Mouse (Mus musculus) embryo, embryonic 9.5 days (tissue): Measurements from ENCODE around the gene Zic5.

Experiments
- DNase-seq: peaks from one replicate; pipeline ENCODE4 v3.0.0-alpha.2; 2017; ENCODE audit errors: extremely low spot score

Zic5 gene

DNA sequence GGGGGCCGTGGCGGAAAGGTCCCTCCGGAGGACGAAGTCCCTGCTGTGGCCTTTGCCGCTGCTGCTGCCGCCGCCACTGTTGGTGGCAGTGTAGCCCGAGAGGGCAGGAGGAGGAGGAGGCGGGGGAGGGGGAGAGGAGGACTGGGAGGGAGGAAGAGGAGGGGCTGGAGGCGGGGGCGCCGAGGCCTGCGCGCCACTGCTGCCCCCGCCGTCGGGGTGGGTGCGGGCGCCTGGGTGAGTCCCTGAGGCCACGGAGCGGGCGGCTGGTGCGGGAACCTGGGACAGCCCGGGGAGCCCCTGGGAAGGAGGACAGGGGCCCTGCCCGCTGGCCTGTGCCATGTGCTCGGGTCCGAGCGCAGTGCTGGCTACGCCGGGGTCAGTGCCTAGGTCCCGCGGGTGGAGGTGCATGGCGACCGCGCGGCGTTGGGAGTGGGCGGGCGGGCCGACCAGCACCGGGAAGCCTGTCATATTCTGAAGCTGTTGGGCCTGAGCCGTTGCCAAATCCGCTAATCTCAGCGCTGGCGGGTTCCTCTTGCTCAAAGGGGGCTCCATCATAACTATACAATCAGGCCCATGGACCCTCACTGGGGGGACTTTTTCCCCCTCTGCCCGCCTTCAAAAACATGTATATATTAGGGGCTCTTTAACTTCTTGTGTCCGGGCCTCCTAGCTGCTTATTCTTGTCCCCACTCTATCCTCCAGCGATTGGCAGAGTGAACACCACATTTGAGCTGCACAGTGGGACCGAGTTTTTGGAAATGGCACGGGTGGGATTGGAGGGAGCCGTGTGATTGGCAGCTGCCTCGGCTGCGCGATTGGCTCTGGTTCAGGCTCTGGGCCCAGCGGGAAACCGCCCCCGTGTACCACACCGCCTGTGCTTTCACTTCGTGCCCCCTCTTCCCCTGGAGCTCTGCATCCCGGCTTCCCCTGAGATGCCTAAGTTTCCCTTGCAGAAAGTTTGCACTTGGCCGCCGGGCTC lies at the start of gene Zic5:
Zic5 (minus strand) TSS at position 915 of the 979 bp plus-strand sequence.
- DNase-seq, result peak; percentile 85

DNA sequence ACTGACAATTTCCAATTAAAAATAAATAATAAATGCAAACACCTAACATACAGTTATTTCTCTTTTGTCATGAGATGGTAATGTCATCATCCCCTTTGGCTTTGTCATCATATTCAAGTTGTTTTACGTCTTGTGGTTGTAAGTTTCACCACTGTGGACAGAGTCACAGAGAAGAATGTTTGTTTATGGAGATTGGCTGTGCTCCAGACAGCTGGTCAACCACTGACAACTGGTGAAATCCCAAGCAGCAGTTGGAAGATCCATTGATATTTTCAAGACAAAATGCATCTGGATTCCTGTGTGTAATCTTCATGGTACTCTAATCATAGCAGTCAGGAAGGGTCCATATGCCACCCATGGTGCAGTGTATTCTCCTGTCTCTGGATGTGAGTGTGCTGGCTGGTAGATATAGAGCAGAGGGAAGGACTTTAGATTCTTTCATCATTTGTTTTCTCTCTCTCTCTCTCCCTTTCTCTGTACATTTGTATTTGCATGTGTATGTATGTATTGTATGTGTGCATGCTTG lies 48.1 kb upstream of the Zic5 start:
- no peak for DNase-seq

DNA sequence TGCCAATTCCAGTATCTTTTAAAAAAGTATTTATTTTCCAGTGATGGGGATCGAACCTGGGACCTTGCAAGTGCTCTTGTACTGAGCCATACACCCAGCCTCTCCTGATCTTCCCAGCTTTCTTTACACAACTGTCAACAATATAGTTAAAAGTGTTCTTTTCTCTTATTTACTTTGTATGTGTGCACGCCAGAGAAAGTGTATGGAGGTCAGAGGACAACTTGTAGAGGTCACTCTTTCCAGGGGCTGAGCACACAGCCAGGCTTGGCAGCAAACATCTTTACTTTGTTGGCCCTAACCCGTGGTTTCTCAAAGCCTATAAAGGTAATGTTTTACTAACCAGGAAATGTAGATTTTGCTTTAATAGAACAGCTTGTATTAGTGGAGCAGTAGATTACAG lies 46.0 kb upstream of the Zic5 start:
- DNase-seq, result no peak

DNA sequence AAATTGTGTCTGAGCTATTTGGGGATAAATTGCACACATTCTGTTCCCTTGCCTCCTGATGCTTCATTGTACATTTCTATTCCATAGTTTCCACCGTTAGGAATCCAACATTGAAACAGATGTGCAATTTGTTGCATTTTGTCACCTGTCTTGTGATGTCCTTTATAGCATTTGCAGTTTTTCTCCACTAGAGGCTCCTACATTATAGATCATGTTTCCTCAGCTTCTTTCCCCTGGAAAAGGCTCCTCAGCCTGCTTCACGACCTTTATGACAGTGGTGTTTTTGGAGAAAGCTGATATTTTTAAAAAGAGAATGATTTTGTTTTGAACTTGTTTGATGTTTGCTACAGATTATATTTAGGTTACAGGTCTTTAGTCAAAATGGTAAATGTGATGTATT lies 43.6 kb upstream of the Zic5 start:
- DNase-seq, result no peak

GRCm38 (mm10) chr14:122492015-122492414 lies 26.5 kb upstream of the Zic5 start:
- DNase-seq, result no peak

DNA sequence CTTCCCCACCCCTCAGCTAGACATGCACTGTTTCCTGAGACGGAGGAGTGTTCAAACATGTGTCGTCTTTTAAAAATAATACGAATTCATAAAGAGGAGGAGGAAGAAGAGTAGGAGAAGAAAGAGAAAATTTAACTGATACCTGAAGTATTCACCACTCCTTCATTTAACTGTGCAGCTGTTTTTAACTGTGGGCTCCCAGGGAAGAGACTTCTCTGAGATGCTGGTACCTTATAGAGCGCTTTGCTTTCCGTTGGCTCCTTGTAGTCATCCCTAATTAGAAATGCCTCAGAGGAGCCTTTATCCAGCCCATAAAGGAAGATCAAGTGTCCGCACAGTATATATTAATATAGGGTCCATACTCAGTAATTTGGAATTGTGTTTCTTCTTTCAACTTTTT lies 26.0 kb upstream of the Zic5 start:
- no peak for DNase-seq

GRCm38 (mm10) chr14:122490441-122491328 lies 25.2 kb upstream of the Zic5 start, which contains the start of gene Gm10837:
TSS of gene Gm10837 (plus strand) at chr14:122490586.
- peak; percentile 57 for DNase-seq

DNA sequence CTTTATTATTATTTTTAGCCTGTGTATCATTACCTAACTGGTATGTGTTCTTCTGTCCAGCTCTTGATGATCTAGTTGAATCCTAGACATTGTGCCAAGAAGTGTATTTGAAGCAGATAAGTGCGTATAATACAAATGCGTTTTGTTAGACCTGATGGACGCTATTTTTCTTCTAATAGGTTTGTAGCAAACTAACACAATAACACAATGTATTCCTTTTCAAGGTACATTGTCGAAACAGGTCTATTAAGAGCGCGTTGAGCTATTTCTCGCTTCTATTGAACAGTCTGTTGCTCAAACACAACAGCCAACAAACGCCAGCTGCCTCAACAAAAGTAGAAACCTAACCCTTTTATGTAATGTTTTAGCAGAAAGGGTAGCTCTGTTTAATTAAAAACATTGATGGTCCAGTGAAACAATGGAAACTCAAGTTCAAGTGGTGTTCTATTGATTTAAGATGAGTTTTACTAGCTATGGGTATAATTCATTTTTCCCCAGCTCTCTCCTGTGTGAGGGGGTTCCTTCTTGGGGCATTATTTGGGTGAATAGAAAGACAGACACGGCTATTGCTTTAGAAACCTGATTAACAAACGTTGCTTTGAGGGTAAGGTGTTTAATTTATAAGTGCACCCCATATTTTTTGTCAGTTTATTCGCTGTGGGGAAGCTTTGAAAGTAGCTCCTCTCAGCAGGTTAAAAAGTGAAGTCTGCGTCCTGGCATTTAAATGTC lies 24.4 kb upstream of the Zic5 start:
- DNase-seq, result peak; percentile 48

DNA sequence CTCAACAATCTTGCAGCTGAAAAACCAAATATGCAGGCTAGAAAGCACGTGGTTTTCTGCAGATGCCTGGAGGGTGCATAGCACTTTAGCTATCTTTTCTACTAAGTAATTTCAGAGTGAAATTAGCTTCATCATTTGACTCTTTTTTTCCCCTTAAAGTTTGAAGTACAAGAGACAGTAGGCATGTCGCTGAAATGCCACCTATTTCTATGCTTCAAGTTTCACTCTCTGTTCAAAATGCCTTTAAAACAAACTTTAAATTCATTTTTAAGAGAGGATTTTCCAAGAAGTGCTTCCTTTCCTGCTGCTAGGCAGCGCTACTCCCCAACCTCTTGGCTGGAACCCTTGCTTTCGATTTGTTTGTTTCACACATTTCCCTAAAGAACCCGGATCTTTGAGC lies 23.6 kb upstream of the Zic5 start:
- DNase-seq, result peak; percentile 50

- peak; percentile 54 for DNase-seq
These were observed 21.9 kb upstream of the Zic5 start for GRCm38 (mm10) chr14:122487366-122487765.

DNA sequence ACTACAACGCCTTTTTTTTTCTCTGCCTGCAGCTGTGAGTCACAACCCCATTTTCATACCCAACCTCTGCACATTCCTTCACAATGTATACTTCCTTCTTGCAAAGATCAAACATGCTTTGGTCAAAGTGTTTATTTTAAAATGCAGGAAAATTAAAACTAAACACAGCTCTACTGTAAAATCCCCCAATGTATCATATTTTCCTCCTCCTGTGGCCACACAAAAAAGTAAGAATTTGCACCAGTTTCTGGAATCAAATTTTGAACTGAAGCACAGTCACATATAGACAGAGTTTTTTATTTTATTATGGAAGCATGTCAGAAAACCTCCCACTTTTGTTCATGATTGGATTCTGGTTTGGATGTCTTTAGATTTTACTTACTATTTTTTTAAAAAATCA lies 21.1 kb upstream of the Zic5 start:
- peak; percentile 25 for DNase-seq

GRCm38 (mm10) chr14:122485635-122486181 lies 20.2 kb upstream of the Zic5 start:
- DNase-seq, result peak; percentile 52

DNA sequence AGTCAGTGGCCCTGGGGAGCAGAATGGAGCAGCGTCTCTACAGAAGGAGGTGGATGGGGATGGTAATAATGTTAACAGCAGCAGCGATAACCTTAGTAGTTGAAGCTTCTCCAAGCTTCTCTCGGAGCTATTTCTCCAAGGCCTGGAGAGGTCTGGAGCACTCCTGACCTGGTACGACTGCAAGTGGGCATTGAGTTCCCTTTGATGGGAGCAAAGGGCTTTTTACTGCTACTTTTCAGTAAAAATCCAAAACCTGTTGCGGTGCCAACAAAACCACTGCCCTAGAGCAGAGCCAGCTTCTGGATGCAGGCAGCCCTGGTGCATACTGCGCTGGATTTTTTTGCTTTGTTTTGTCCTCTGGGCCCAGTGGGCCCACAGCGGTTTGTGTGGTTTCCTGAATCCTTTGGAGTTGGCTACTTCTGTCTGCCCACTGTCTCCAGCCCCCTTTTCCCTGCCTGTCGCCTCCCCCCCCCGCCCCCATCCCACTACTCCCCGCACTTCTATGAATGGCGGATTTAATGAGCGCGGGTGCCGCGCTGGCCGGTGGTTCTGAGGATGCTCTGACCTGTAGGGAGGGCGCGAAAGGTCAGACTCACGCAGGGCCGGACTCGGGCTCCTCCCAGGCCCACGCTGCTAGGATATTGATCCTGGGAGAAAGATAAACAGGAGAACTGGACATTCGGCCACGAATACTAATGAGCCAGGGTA lies 19.5 kb upstream of the Zic5 start:
- DNase-seq, result peak; percentile 27

DNA sequence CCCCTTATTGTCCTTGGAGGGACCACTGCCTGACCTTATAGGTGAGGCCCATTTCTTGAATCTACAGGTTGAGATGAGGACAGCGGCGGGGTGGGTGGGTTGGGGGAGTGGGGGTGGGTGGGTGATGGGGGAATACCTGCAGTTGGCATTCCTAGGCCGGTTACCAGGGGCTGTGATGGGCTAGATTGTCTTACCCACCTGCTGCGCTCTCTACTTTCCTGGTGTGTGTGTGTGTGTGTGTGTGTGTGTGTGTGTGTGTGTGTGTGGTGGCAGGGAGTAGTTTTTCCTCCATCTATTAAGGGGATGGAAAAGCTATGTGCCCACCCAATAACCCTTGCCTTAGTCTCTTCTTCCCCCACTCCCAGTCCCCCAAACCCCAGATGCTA lies 19.0 kb upstream of the Zic5 start:
- DNase-seq, result no peak

DNA sequence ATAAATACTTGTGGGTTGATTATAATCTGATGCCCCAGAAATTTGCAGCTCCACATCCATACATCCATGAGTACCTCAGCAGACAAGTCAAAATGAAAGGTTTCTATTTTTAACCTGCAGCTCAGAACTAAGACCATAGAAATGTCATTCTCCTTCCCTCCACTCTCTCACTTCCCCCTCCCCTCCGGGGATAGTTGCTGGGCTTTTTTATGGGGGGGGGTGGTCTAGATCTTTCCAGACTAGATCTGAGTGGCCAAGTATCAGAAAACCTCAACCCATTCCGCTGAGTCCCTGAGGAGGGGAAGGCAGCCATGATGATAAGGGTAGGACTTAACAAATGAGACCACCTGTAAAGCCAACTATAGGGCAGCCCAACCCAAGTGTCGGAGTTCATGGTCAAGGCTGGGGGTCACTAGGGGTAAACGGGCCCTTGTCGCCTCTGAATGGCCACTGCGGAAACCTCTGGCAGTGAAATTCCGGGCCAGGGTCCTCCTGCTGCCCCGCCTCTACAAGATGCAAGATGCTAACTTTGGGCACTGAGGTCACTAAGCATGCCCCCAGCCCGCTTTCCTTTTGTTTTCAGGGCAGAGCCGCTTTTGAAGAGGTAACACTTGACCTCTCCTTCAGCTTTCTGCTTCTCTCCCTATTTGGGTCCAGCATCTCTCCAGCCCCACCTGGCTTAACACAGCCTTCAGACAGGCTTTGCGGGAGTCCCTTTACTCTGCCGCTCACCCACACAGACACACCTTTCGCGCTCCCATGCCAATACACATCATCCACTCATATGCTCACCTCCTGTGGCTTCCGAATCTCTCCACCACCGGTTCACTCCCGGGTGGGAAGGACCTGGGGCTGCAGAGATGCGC lies 18.3 kb upstream of the Zic5 start:
- peak; percentile 51 for DNase-seq

- DNase-seq, result no peak
These were observed 17.5 kb upstream of the Zic5 start for GRCm38 (mm10) chr14:122483024-122483385.

- peak; percentile 65 for DNase-seq
These were observed 16.9 kb upstream of the Zic5 start for GRCm38 (mm10) chr14:122482081-122483023.

DNA sequence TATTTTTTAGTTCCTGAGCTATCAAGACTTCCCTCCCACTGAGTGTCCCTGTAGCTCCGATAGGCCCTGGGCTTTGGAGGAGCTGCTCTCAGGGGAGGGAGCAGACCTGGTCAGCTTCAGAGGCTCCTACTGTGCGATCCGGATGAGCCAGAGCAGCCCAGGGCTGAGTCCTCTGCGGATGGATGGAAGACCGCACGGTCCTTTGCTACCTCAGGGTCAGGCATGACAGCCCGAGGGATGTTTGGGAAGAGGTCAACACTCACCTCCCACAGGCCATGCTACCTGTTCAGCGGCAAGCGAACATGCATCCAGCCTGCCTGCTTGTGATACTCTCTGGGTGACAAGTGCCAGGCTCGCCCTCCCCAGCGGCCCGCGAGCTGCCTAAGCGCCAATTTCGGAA lies 15.7 kb upstream of the Zic5 start:
- peak; percentile 56 for DNase-seq

- no peak for DNase-seq
These were observed 14.9 kb upstream of the Zic5 start for GRCm38 (mm10) chr14:122480355-122480754.
